Mouse (Mus musculus) CH12.LX (cell line): ENCODE data around the gene Eepd1. TPM values are rescaled to one million over a fixed set of nuclear protein-coding genes. Genes with fewer than 3 reads are reported as not detected.

Experiments used
- DNase-seq: peaks from one replicate; pipeline ENCODE4 v3.0.0-alpha.2; 2013; ENCODE audit errors: extremely low read depth
- H3K27ac ChIP-seq: 2 replicates; pipeline ENCODE4 v1.5.1; 2012; ENCODE audit warnings: low read depth, mild to moderate bottlenecking, control low read depth, moderate library complexity; ENCODE audit not compliant: insufficient read depth
- H3K27me3 ChIP-seq: replicated peaks from 2 replicates; pipeline ENCODE3; 2012; ENCODE audit warnings: inconsistent platforms
- H3K36me3 ChIP-seq, 2 experiments: replicated peaks in 1 of 2; 2 replicates each; pipeline versions ENCODE3 to v1.6.1; 2012; ENCODE audit warnings: inconsistent platforms in 1 of 2, low read length in 1 of 2, mild to moderate bottlenecking in 1 of 2, mixed read lengths in 1 of 2, moderate library complexity in 1 of 2; ENCODE audit not compliant: control insufficient read depth in 1 of 2, insufficient read depth in 1 of 2
- H3K4me1 ChIP-seq, 2 experiments: 2 replicates each; pipeline ENCODE4 v1.6.1; 2012; ENCODE audit warnings: inconsistent platforms in 1 of 2, moderate library complexity in 1 of 2; ENCODE audit not compliant: insufficient read depth in 2 of 2, control insufficient read depth in 1 of 2
- H3K4me2 ChIP-seq: 2 replicates; pipeline ENCODE4 v1.6.1; 2012; ENCODE audit warnings: low read depth, mild to moderate bottlenecking, control low read depth; ENCODE audit not compliant: poor library complexity, insufficient read depth, severe bottlenecking
- H3K4me3 ChIP-seq, 3 experiments: fragments of 150-350 bp in 1 of 3; sonication (generic) in 1 of 3; replicated peaks in 1 of 3; 2 replicates each; pipeline versions ENCODE3 to v1.5.1; 2011 to 2012; ENCODE audit warnings: low read depth in 2 of 3, low read length in 2 of 3, mild to moderate bottlenecking in 2 of 3, moderate library complexity in 2 of 3, control low read depth in 1 of 3, improper control_type of control experiment in 1 of 3, inconsistent platforms in 1 of 3, mixed read lengths in 1 of 3; ENCODE audit not compliant: poor library complexity in 1 of 3
- H3K79me2 ChIP-seq: replicated peaks from 2 replicates; pipeline ENCODE4 v1.6.1; 2012; ENCODE audit warnings: mild to moderate bottlenecking, moderate library complexity; ENCODE audit not compliant: control insufficient read depth, poor library complexity, insufficient read depth, severe bottlenecking; ENCODE audit errors: extremely low read depth
- H3K9ac ChIP-seq: 2 replicates; pipeline ENCODE4 v1.6.1; 2012; ENCODE audit warnings: low read depth, mild to moderate bottlenecking, control low read depth, moderate library complexity; ENCODE audit not compliant: insufficient read depth
- H3K9me3 ChIP-seq: replicated peaks from 2 replicates; pipeline ENCODE3; 2012; ENCODE audit warnings: low read length, inconsistent platforms, mixed read lengths
- BHLHE40 ChIP-seq: IDR thresholded peaks from 2 replicates; pipeline ENCODE4 v1.6.1; 2011; ENCODE audit warnings: mild to moderate bottlenecking, low read depth, low read length, improper control_type of control experiment
- CHD1 ChIP-seq: IDR thresholded peaks from 2 replicates; pipeline ENCODE4 v1.6.1; 2012; ENCODE audit warnings: low read depth, low read length, improper control_type of control experiment, inconsistent platforms
- CHD2 ChIP-seq: IDR thresholded peaks from 2 replicates; pipeline ENCODE4 v1.6.1; 2011; ENCODE audit warnings: low read length, improper control_type of control experiment
- CTCF ChIP-seq, 2 experiments: IDR thresholded peaks in 1 of 2; conservative IDR thresholded peaks in 1 of 2; 2 replicates each; pipeline ENCODE4 v1.5.1; 2011 to 2012; ENCODE audit warnings: low read depth in 2 of 2, low read length in 2 of 2, improper control_type of control experiment in 1 of 2, inconsistent platforms in 1 of 2, mild to moderate bottlenecking in 1 of 2, moderate library complexity in 1 of 2
- E2F4 ChIP-seq: IDR thresholded peaks from 2 replicates; pipeline ENCODE4 v1.6.1; 2011; ENCODE audit warnings: low read depth, low read length, improper control_type of control experiment; ENCODE audit not compliant: insufficient replicate concordance
- ELF1 ChIP-seq: IDR thresholded peaks from 2 replicates; pipeline ENCODE4 v1.6.1; 2014; ENCODE audit warnings: low read depth, mild to moderate bottlenecking, inconsistent platforms, low read length, improper control_type of control experiment
- ETS1 ChIP-seq: conservative IDR thresholded peaks from 2 replicates; pipeline ENCODE4 v1.6.1; 2012; ENCODE audit warnings: low read depth, mild to moderate bottlenecking, inconsistent platforms, low read length, improper control_type of control experiment, moderate library complexity
- GABPA ChIP-seq: IDR thresholded peaks from 2 replicates; pipeline ENCODE4 v1.6.1; 2012; ENCODE audit warnings: low read depth, low read length, improper control_type of control experiment, inconsistent platforms; ENCODE audit not compliant: insufficient replicate concordance
- HCFC1 ChIP-seq: IDR thresholded peaks from 2 replicates; pipeline ENCODE4 v1.6.1; 2012; ENCODE audit warnings: low read depth, mild to moderate bottlenecking, inconsistent platforms, low read length, improper control_type of control experiment
- IRF4 ChIP-seq: IDR thresholded peaks from 2 replicates; pipeline ENCODE4 v1.6.1; 2014; ENCODE audit warnings: low read depth, mild to moderate bottlenecking, inconsistent platforms, low read length, improper control_type of control experiment
- JUN ChIP-seq: IDR thresholded peaks from 2 replicates; pipeline ENCODE4 v1.6.1; 2011; ENCODE audit warnings: low read depth, mild to moderate bottlenecking, low read length, improper control_type of control experiment, moderate library complexity; ENCODE audit not compliant: insufficient read depth
- KAT2A ChIP-seq: IDR thresholded peaks from 2 replicates; pipeline ENCODE4 v1.6.1; 2012; ENCODE audit warnings: low read length, improper control_type of control experiment, inconsistent platforms; ENCODE audit not compliant: insufficient replicate concordance
- MAX ChIP-seq: IDR thresholded peaks from 2 replicates; pipeline ENCODE4 v1.6.1; 2011; ENCODE audit warnings: low read length, improper control_type of control experiment
- MEF2A ChIP-seq: IDR thresholded peaks from 2 replicates; pipeline ENCODE4 v1.6.1; 2014; ENCODE audit warnings: low read depth, mild to moderate bottlenecking, inconsistent platforms, low read length, improper control_type of control experiment, borderline replicate concordance
- MXI1 ChIP-seq: IDR thresholded peaks from 2 replicates; pipeline ENCODE4 v1.6.1; 2011; ENCODE audit warnings: mild to moderate bottlenecking, low read depth, low read length, improper control_type of control experiment
- MYC ChIP-seq: IDR thresholded peaks from 2 replicates; pipeline ENCODE4 v1.6.1; 2011; ENCODE audit warnings: low read depth, mild to moderate bottlenecking, improper control_type of control experiment, low read length
- PAX5 ChIP-seq: IDR thresholded peaks from 2 replicates; pipeline ENCODE4 v1.6.1; 2012; ENCODE audit warnings: low read length, inconsistent platforms, mixed read lengths
- POLR2A ChIP-seq: IDR thresholded peaks from 2 replicates; pipeline ENCODE4 v1.6.1; 2011; ENCODE audit warnings: low read depth, mild to moderate bottlenecking, improper control_type of control experiment, low read length
- POLR2AphosphoS2 ChIP-seq: IDR thresholded peaks from 2 replicates; pipeline ENCODE4 v1.6.1; 2011; ENCODE audit warnings: low read depth, low read length, improper control_type of control experiment
- RAD21 ChIP-seq: IDR thresholded peaks from 2 replicates; pipeline ENCODE4 v1.6.1; 2011; ENCODE audit warnings: low read depth, mild to moderate bottlenecking, low read length, improper control_type of control experiment, moderate library complexity
- SIN3A ChIP-seq: IDR thresholded peaks from 2 replicates; pipeline ENCODE4 v1.6.1; 2012; ENCODE audit warnings: low read length, improper control_type of control experiment, inconsistent platforms
- SMC3 ChIP-seq: IDR thresholded peaks from 2 replicates; pipeline ENCODE4 v1.6.1; 2011; ENCODE audit warnings: low read depth, low read length, improper control_type of control experiment
- TBP ChIP-seq: conservative IDR thresholded peaks from 2 replicates; pipeline ENCODE4 v1.6.1; 2011; ENCODE audit warnings: low read depth, low read length, improper control_type of control experiment
- UBTF ChIP-seq: IDR thresholded peaks from 2 replicates; pipeline ENCODE4 v1.6.1; 2012; ENCODE audit warnings: low read depth, mild to moderate bottlenecking, inconsistent platforms, low read length, improper control_type of control experiment, moderate library complexity
- USF1 ChIP-seq: IDR thresholded peaks from 2 replicates; pipeline ENCODE4 v1.6.1; 2014; ENCODE audit warnings: low read depth, mild to moderate bottlenecking, inconsistent platforms, low read length, improper control_type of control experiment
- USF2 ChIP-seq: conservative IDR thresholded peaks from 2 replicates; pipeline ENCODE4 v1.6.1; 2011; ENCODE audit warnings: low read depth, low read length, improper control_type of control experiment
- ZKSCAN1 ChIP-seq: IDR thresholded peaks from 2 replicates; pipeline ENCODE4 v1.6.1; 2012; ENCODE audit warnings: low read depth, inconsistent platforms, low read length, improper control_type of control experiment, borderline replicate concordance
- dilution Hi-C: fragments of 300-500 bp; cut with MboI; formaldehyde crosslinking; loops from 2 replicates; pipeline ENCODE4 v1.14.3; 2020; ENCODE audit warnings: low sequenced_read_pairs; ENCODE audit not compliant: extremely low pct_unique_long_range_greater_than_20kb, extremely low pct_ligation_motif_present
- in situ Hi-C: fragments of 300-500 bp; cut with MboI; formaldehyde crosslinking; loops from 3 replicates; pipeline ENCODE4 v1.14.3; 2019; ENCODE audit warnings: low sequenced_read_pairs, low pct_ligation_motif_present, low pct_unique_long_range_greater_than_20kb, mixed read lengths
- polyA plus RNA-seq: library from polyadenylated mRNA; unstranded; fragments of >175 nt; gene quantifications from 2 replicates; pipeline ENCODE4 v1.2.1, GENCODE M21; 2012; ENCODE audit warnings: low read depth; ENCODE audit not compliant: insufficient read length
- total RNA-seq, 2 experiments: library from RNA; depleted of rRNA; stranded (reverse); fragments of 300-350 nt in 1 of 2; fragments of >200 nt in 1 of 2; gene quantifications; 2 replicates each; pipeline ENCODE4 v1.2.3; 2012 to 2014

Eepd1 gene
- total and polyA plus RNA-seq, 3 experiments = 1.3 to 2.5 (median 2.2) TPM

DNA sequence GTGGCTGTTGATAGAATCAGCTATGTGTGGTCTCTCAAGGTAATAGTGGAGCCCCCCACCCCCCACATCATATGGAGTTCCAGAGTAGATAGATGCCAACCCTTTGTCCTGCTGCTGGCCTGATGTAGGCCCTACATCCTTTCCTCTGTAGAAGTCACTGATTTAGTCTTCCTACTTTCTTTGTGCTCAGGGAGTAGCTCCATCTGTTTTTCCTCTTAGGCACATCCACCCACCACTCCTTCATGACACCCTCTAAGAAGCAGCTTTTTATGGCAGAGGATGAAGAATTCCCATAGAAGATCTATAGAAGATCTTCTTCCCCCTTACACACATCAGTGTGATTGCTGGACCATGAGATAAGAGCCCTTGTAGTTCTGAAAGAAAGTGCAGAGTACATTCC, 39.3 kb upstream of the Eepd1 start:
- no peaks in the 10 kb centered on the region for H3K9me3 ChIP-seq
- H3K4me3 ChIP-seq = no peak overlapping the region
- no peak overlapping the region for H3K9ac ChIP-seq
- H3K79me2 ChIP-seq = no peaks in the 10 kb centered on the region
- in situ Hi-C loops = no loop called here
- no peaks in the 10 kb centered on the region for H3K36me3 ChIP-seq
- DNase-seq = no peak
- dilution Hi-C loops = no loop called here
- no peak overlapping the region for H3K27ac ChIP-seq
- no peaks in the 10 kb centered on the region for H3K27me3 ChIP-seq
- no peak overlapping the region for H3K4me2 ChIP-seq
- no peak for TF ChIP-seq USF1
- TF ChIP-seq ETS1 = no peak
- TF ChIP-seq POLR2A = no peak
- TF ChIP-seq MEF2A = no peak
- no peak for TF ChIP-seq MYC
- TF ChIP-seq GABPA = no peak
- TF ChIP-seq BHLHE40 = no peak
- no peak for TF ChIP-seq JUN
- TF ChIP-seq CHD1 = no peak
- TF ChIP-seq RAD21 = no peak
- no peak for TF ChIP-seq HCFC1
- TF ChIP-seq MXI1 = no peak
- TF ChIP-seq MAX = no peak
- TF ChIP-seq PAX5 = no peak
- no peak for TF ChIP-seq TBP
- TF ChIP-seq KAT2A = no peak
- no peak for TF ChIP-seq SMC3
- no peak for TF ChIP-seq SIN3A
- no peak for TF ChIP-seq ELF1
- no peak for TF ChIP-seq E2F4
- TF ChIP-seq, all 38 proteins: peak for 0
- peaks cover 0 to 7% of the 10 kb centered on the region in 2 experiments; a peak in 2 of 4 replicates for H3K4me1 ChIP-seq

DNA sequence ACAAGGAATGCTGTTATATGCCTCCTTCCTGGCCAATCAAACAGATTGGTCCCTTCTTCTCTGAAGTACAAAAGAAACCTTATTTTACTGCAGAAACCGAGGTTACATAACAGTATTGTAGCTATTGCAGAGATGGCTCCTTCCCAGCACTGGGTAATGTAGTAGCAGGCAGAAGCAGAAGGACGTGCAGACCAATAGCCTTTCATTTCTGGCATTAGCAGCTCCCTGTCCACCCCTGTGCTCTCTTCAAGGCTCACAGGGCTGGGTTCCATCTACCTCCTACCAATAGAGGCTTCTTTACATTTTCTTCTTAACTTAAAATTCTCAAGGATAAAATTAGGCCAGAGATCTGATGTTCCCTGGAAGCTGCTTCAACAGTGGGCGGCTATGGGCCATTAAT, 38.3 kb upstream of the Eepd1 start:
- Histone ChIP-seq H3K9ac (no peak overlapping the region), H3K9me3 (no peaks in the 10 kb centered on the region), H3K36me3 (no peaks in the 10 kb centered on the region), H3K4me3 (no peak overlapping the region), H3K27ac (no peak overlapping the region), H3K79me2 (no peaks in the 10 kb centered on the region), H3K4me2 (no peak overlapping the region), H3K4me1 (peaks cover 0 to 7% of the 10 kb centered on the region in 2 experiments; a peak in 2 of 4 replicates), H3K27me3 (no peaks in the 10 kb centered on the region)
- dilution Hi-C loops = no loop called here
- no peak for DNase-seq
- in situ Hi-C loops = no loop called here
- no peak for TF ChIP-seq TBP
- no peak for TF ChIP-seq POLR2AphosphoS2
- TF ChIP-seq E2F4 = no peak
- no peak for TF ChIP-seq POLR2A
- no peak for TF ChIP-seq UBTF
- TF ChIP-seq CHD2 = no peak
- TF ChIP-seq CHD1 = no peak
- no peak for TF ChIP-seq HCFC1
- TF ChIP-seq SMC3 = no peak
- no peak for TF ChIP-seq MAX
- TF ChIP-seq IRF4 = no peak
- TF ChIP-seq CTCF (conservative IDR thresholded peaks at IDR 0.05 in 1 of 2, IDR thresholded peaks at IDR 0.05 in 1 of 2; ENCODE audit: low read depth in 2 of 2, low read length in 2 of 2) = no peak
- TF ChIP-seq ZKSCAN1 = no peak
- TF ChIP-seq USF2 = no peak
- no peak for TF ChIP-seq MYC
